Mouse (Mus musculus) hindbrain, embryonic 16.5 days (tissue): ENCODE results near the gene Dpf3. TPM values are rescaled to one million over a fixed set of nuclear protein-coding genes. Genes with fewer than 3 reads are reported as not detected.

ENCODE experiments used
- ATAC-seq: fragments of 200-750 bp; cut with Nextera tagmentation; 2 replicates; pipeline ENCODE4 v1.8.0; 2017; ENCODE audit warnings: moderate TSS enrichment, moderate library complexity
- H3K27ac ChIP-seq: fragments of 300-500 bp; sonication (generic); 2 replicates; pipeline ENCODE4 v1.5.1; 2014; ENCODE audit warnings: low read depth, mild to moderate bottlenecking, control low read depth, low read length, moderate library complexity
- H3K27me3 ChIP-seq: fragments of 300-500 bp; sonication (generic); replicated peaks from 2 replicates; pipeline ENCODE4 v1.6.1; 2014; ENCODE audit warnings: low read length; ENCODE audit not compliant: control insufficient read depth, insufficient read depth
- H3K36me3 ChIP-seq: fragments of 300-500 bp; sonication (generic); 2 replicates; pipeline ENCODE4 v1.6.1; 2014; ENCODE audit warnings: mild to moderate bottlenecking, low read length, moderate library complexity, mixed read lengths; ENCODE audit not compliant: control insufficient read depth, insufficient read depth
- H3K4me1 ChIP-seq: fragments of 300-500 bp; sonication (generic); 2 replicates; pipeline ENCODE4 v1.6.1; 2014; ENCODE audit warnings: low read depth, low read length; ENCODE audit not compliant: control insufficient read depth, insufficient read depth
- H3K4me2 ChIP-seq: fragments of 300-500 bp; sonication (generic); 2 replicates; pipeline ENCODE4 v1.6.1; 2014; ENCODE audit warnings: mild to moderate bottlenecking, low read length, control low read depth, moderate library complexity
- H3K4me3 ChIP-seq: fragments of 300-500 bp; sonication (generic); 2 replicates; pipeline ENCODE4 v1.5.1; 2014; ENCODE audit warnings: mild to moderate bottlenecking, low read length, control low read depth, moderate library complexity
- H3K9ac ChIP-seq: fragments of 300-500 bp; sonication (generic); 2 replicates; pipeline ENCODE4 v1.6.1; 2014; ENCODE audit warnings: low read depth, mild to moderate bottlenecking, control low read depth, low read length, moderate library complexity
- H3K9me3 ChIP-seq: fragments of 300-500 bp; sonication (generic); 2 replicates; pipeline ENCODE4 v1.6.1; 2014; ENCODE audit warnings: mild to moderate bottlenecking, low read length, moderate library complexity; ENCODE audit not compliant: control insufficient read depth
- WGBS: fragments of 180-500 bp; shearing (Covaris S2); extraction: QIAGEN DNeasy Blood & Tissue Kit; methylation state at CpG from one replicate; pipeline ENCODE4 v1.1.7; 2014; 5-methylcytosine and 5-hydroxymethylcytosine counted together
- polyA plus RNA-seq: library from polyadenylated mRNA; unstranded; fragments of >200 nt; fragmentation: Nextera tagmentation; extraction: Ambion mirVana; gene quantifications from 2 replicates; pipeline ENCODE4 v1.2.1, GENCODE M21; 2015

Dpf3 gene
- polyA plus RNA-seq, 1 experiment from 2014 or later: 23.2 TPM

GRCm38 (mm10) chr12:83312818-83313217 lies 174.7 kb downstream of the Dpf3 start:
- Histone ChIP-seq H3K4me1 (peaks cover 4% of the 10 kb centered on the region; the same call in 1 of the 2 replicates), H3K9ac (no peak overlapping the region), H3K27ac (no peak overlapping the region), H3K9me3 (no peaks in the 10 kb centered on the region), H3K27me3 (no peaks in the 10 kb centered on the region), H3K4me3 (no peak overlapping the region), H3K36me3 (no peaks in the 10 kb centered on the region), H3K4me2 (no peak overlapping the region)
- WGBS: 86% methylated on average over 9 of the region's 9 CpGs
- ATAC-seq: no peak

- Histone ChIP-seq H3K36me3 (no peaks in the 10 kb centered on the region), H3K9ac (no peak overlapping the region), H3K27ac (no peak overlapping the region), H3K27me3 (no peaks in the 10 kb centered on the region), H3K4me1 (peaks cover 4% of the 10 kb centered on the region; the same call in 1 of the 2 replicates), H3K9me3 (no peaks in the 10 kb centered on the region), H3K4me3 (no peak overlapping the region), H3K4me2 (no peak overlapping the region)
- WGBS: 66% methylated on average over 11 of the region's 11 CpGs
- ATAC-seq: no peak
Measured at GRCm38 (mm10) chr12:83310567-83310966, 176.9 kb downstream of the Dpf3 start.

GRCm38 (mm10) chr12:83309031-83309804 lies 178.3 kb downstream of the Dpf3 start:
- H3K27ac ChIP-seq: no peak overlapping the region
- 88% methylated on average over 11 of the region's 11 CpGs for WGBS

GRCm38 (mm10) chr12:83308627-83309026 lies 178.9 kb downstream of the Dpf3 start:
- Histone ChIP-seq H3K27me3 (no peaks in the 10 kb centered on the region), H3K4me2 (no peak overlapping the region), H3K36me3 (no peaks in the 10 kb centered on the region), H3K9ac (no peak overlapping the region), H3K27ac (no peak overlapping the region), H3K4me3 (no peak overlapping the region), H3K4me1 (peaks cover 7% of the 10 kb centered on the region), H3K9me3 (no peaks in the 10 kb centered on the region)
- ATAC-seq: no peak
- WGBS: 39% methylated on average over 4 of the region's 4 CpGs

More at GRCm38 (mm10) chr12:83309031-83309804, 178.3 kb downstream of the Dpf3 start:
- H3K36me3 ChIP-seq: no peaks in the 10 kb centered on the region
- no peak for ATAC-seq
- H3K9me3 ChIP-seq: no peaks in the 10 kb centered on the region
- no peak overlapping the region for H3K4me2 ChIP-seq
- H3K27me3 ChIP-seq: no peaks in the 10 kb centered on the region
- no peak overlapping the region for H3K4me3 ChIP-seq
- H3K9ac ChIP-seq: no peak overlapping the region
- H3K4me1 ChIP-seq: peaks cover 4% of the 10 kb centered on the region; the same call in 1 of the 2 replicates

- Histone ChIP-seq H3K9me3 (no peaks in the 10 kb centered on the region), H3K9ac (peak overlapping the region; percentile 55), H3K36me3 (no peaks in the 10 kb centered on the region), H3K27me3 (no peaks in the 10 kb centered on the region), H3K27ac (peak overlapping the region; percentile 85), H3K4me1 (peaks cover 22% of the 10 kb centered on the region), H3K4me3 (no peak overlapping the region), H3K4me2 (peak overlapping the region; percentile 25; the same call in 1 of the 2 replicates)
- no peak for ATAC-seq
- WGBS: 42% methylated on average over 6 of the region's 6 CpGs
Measured at GRCm38 (mm10) chr12:83303221-83303620, 184.3 kb downstream of the Dpf3 start.

- Histone ChIP-seq H3K9me3 (no peaks in the 10 kb centered on the region), H3K9ac (peak overlapping the region; percentile 55), H3K27ac (peak overlapping the region; percentile 85), H3K36me3 (no peaks in the 10 kb centered on the region), H3K4me3 (no peak overlapping the region), H3K4me2 (peak overlapping the region; percentile 25; the same call in 1 of the 2 replicates), H3K4me1 (peaks cover 22% of the 10 kb centered on the region), H3K27me3 (no peaks in the 10 kb centered on the region)
- 12% methylated on average over 18 of the region's 18 CpGs for WGBS
- ATAC-seq: peak; percentile 85
Measured at GRCm38 (mm10) chr12:83302320-83303153, 185.0 kb downstream of the Dpf3 start.

- no peaks in the 10 kb centered on the region for H3K9me3 ChIP-seq
- WGBS: 44% methylated on average over 18 of the region's 18 CpGs
- peak; percentile 25 for ATAC-seq
- peak overlapping the region; percentile 55 for H3K9ac ChIP-seq
- peak overlapping the region; percentile 85 for H3K27ac ChIP-seq
- peaks cover 22% of the 10 kb centered on the region for H3K4me1 ChIP-seq
- no peak overlapping the region; the same call in 1 of the 2 replicates for H3K4me2 ChIP-seq
- H3K4me3 ChIP-seq: no peak overlapping the region
- no peaks in the 10 kb centered on the region for H3K36me3 ChIP-seq
- no peaks in the 10 kb centered on the region for H3K27me3 ChIP-seq
Measured at GRCm38 (mm10) chr12:83301616-83302319, 185.7 kb downstream of the Dpf3 start.

- WGBS: 75% methylated on average over 5 of the region's 5 CpGs
- ATAC-seq: no peak
Measured at GRCm38 (mm10) chr12:83298358-83298757, 189.2 kb downstream of the Dpf3 start.

More at GRCm38 (mm10) chr12:83298358-83298757, 189.2 kb downstream of the Dpf3 start:
- no peak overlapping the region for H3K9ac ChIP-seq
- no peak overlapping the region for H3K27ac ChIP-seq
- H3K27me3 ChIP-seq: no peaks in the 10 kb centered on the region
- no peak overlapping the region for H3K4me3 ChIP-seq
- H3K36me3 ChIP-seq: no peaks in the 10 kb centered on the region
- H3K4me1 ChIP-seq: peaks cover 19% of the 10 kb centered on the region
- no peaks in the 10 kb centered on the region for H3K9me3 ChIP-seq
- H3K4me2 ChIP-seq: no peak overlapping the region
